Mouse (Mus musculus) midbrain, postnatal 0 days (tissue): ENCODE measurements around the gene Rtn4. TPM values are rescaled to one million over a fixed set of nuclear protein-coding genes. Genes with fewer than 3 reads are reported as not detected.
"Not testable (repeated sequence)": the region's sequence is repeated elsewhere in the genome, so short reads cannot be mapped to it uniquely, and the experiment has no call there.

Source experiments
- ATAC-seq: fragments of 200-750 bp; cut with Nextera tagmentation; 2 replicates; pipeline ENCODE4 v1.8.0; 2017; ENCODE audit warnings: moderate number of reproducible peaks, mild to moderate bottlenecking, moderate TSS enrichment, moderate library complexity; ENCODE audit not compliant: low FRiP score
- DNase-seq: peaks from one replicate; pipeline ENCODE4 v3.0.0-alpha.2; 2015; ENCODE audit warnings: low spot score
- H3K27ac ChIP-seq: fragments of 300-500 bp; sonication (generic); 2 replicates; pipeline ENCODE4 v1.5.1; 2014; ENCODE audit warnings: low read depth, mild to moderate bottlenecking, low read length, mixed read lengths
- H3K27me3 ChIP-seq: fragments of 300-500 bp; sonication (generic); 2 replicates; pipeline ENCODE4 v1.6.1; 2014; ENCODE audit warnings: low read length, control low read depth, mixed read lengths; ENCODE audit not compliant: insufficient read depth
- H3K36me3 ChIP-seq: fragments of 300-500 bp; sonication (generic); 2 replicates; pipeline ENCODE4 v1.6.1; 2014; ENCODE audit warnings: low read length, control low read depth, mixed read lengths; ENCODE audit not compliant: insufficient read depth
- H3K4me1 ChIP-seq: fragments of 300-500 bp; sonication (generic); 2 replicates; pipeline ENCODE4 v1.6.1; 2014; ENCODE audit warnings: mild to moderate bottlenecking, control low read depth, antibody characterized with exemption, low read length, mixed read lengths; ENCODE audit not compliant: insufficient read depth
- H3K4me2 ChIP-seq: fragments of 300-500 bp; sonication (generic); 2 replicates; pipeline ENCODE4 v1.6.1; 2014; ENCODE audit warnings: low read depth, mild to moderate bottlenecking, low read length, mixed read lengths; ENCODE audit not compliant: poor library complexity, severe bottlenecking
- H3K4me3 ChIP-seq: fragments of 300-500 bp; sonication (generic); 2 replicates; pipeline ENCODE4 v1.5.1; 2014; ENCODE audit warnings: low read depth, mild to moderate bottlenecking, low read length, moderate library complexity
- H3K9ac ChIP-seq: fragments of 300-500 bp; sonication (generic); replicated peaks from 2 replicates; pipeline ENCODE4 v1.6.1; 2014; ENCODE audit warnings: mild to moderate bottlenecking, low read length, moderate library complexity, mixed read lengths; ENCODE audit not compliant: poor library complexity, severe bottlenecking
- H3K9me3 ChIP-seq: fragments of 300-500 bp; sonication (generic); 2 replicates; pipeline ENCODE4 v1.6.1; 2016; ENCODE audit warnings: low read length, control low read depth
- CTCF ChIP-seq: IDR thresholded peaks from 2 replicates; pipeline ENCODE4 v1.5.1; 2016; ENCODE audit warnings: antibody characterized with exemption, mild to moderate bottlenecking
- WGBS: fragments of 180-500 bp; shearing (Covaris S2); extraction: QIAGEN DNeasy Blood & Tissue Kit; methylation state at CpG from one replicate; pipeline ENCODE4 v1.1.7; 2014; 5-methylcytosine and 5-hydroxymethylcytosine counted together
- polyA plus RNA-seq: library from polyadenylated mRNA; unstranded; fragments of >200 nt; fragmentation: Nextera tagmentation; extraction: Ambion mirVana; gene quantifications from 2 replicates; pipeline ENCODE4 v1.2.1, GENCODE M21; 2015
- total RNA-seq: library from RNA; depleted of rRNA; stranded (reverse); fragments of >200 nt; gene quantifications from 2 replicates; pipeline ENCODE4 v1.2.3, GENCODE M21; 2014

Rtn4 gene
- total and polyA plus RNA-seq, 2 experiments from 2014 or later = 153 to 322 TPM

GRCm38 (mm10) chr11:29749468-29749829, 56.7 kb downstream of the Rtn4 start:
- H3K4me1 ChIP-seq = no peaks in the 10 kb centered on the region
- H3K36me3 ChIP-seq = peaks cover 34% of the 10 kb centered on the region
- DNase-seq (no peak), ATAC-seq (no peak)
- 100% methylated on average over 1 of the region's 1 CpGs for WGBS
- no peak overlapping the region for H3K4me3 ChIP-seq
- H3K27me3 ChIP-seq = no peaks in the 10 kb centered on the region
- no peak for TF ChIP-seq CTCF
- no peak overlapping the region for H3K4me2 ChIP-seq
- H3K27ac ChIP-seq = no peak overlapping the region
- no peaks in the 10 kb centered on the region for H3K9me3 ChIP-seq
- H3K9ac ChIP-seq = no peak overlapping the region

GRCm38 (mm10) chr11:29751013-29751412, 58.3 kb downstream of the Rtn4 start:
- ATAC-seq = no peak
- no peak for DNase-seq
- Histone ChIP-seq H3K27me3 (no peaks in the 10 kb centered on the region), H3K9ac (no peak overlapping the region), H3K4me2 (no peak overlapping the region), H3K4me3 (no peak overlapping the region), H3K4me1 (no peaks in the 10 kb centered on the region), H3K9me3 (no peaks in the 10 kb centered on the region), H3K27ac (no peak overlapping the region), H3K36me3 (peaks cover 29% of the 10 kb centered on the region)
- no peak for TF ChIP-seq CTCF
- 98% methylated on average over 2 of the region's 2 CpGs for WGBS

GRCm38 (mm10) chr11:29751648-29752611, 59.2 kb downstream of the Rtn4 start:
- ATAC-seq = no peak
- WGBS = 87% methylated on average over 14 of the region's 14 CpGs
- Histone ChIP-seq H3K9ac (no peak overlapping the region), H3K27me3 (no peaks in the 10 kb centered on the region), H3K27ac (no peak overlapping the region), H3K4me3 (no peak overlapping the region), H3K4me2 (no peak overlapping the region), H3K9me3 (no peaks in the 10 kb centered on the region), H3K4me1 (no peaks in the 10 kb centered on the region), H3K36me3 (peaks cover 22% of the 10 kb centered on the region)
- TF ChIP-seq CTCF = no peak
- no peak for DNase-seq

- H3K9me3 ChIP-seq, H3K4me2 ChIP-seq, H3K9ac ChIP-seq, H3K4me3 ChIP-seq, H3K27ac ChIP-seq, H3K36me3 ChIP-seq, DNase-seq, H3K4me1 ChIP-seq, H3K27me3 ChIP-seq, ATAC-seq: not testable (repeated sequence)
- WGBS = 89% methylated on average over 5 of the region's 5 CpGs
Measured at GRCm38 (mm10) chr11:29756007-29756406, 63.3 kb downstream of the Rtn4 start.

GRCm38 (mm10) chr11:29758617-29759016, 65.9 kb downstream of the Rtn4 start:
- no peak for TF ChIP-seq CTCF
- H3K9me3 ChIP-seq = no peaks in the 10 kb centered on the region
- no peak overlapping the region for H3K4me2 ChIP-seq
- no peak overlapping the region for H3K27ac ChIP-seq
- WGBS = 92% methylated on average over 5 of the region's 5 CpGs
- H3K9ac ChIP-seq = no peak overlapping the region
- no peak overlapping the region for H3K4me3 ChIP-seq
- H3K27me3 ChIP-seq = no peaks in the 10 kb centered on the region
- DNase-seq = no peak
- ATAC-seq = no peak; the same call in 1 of the 2 replicates
- no peaks in the 10 kb centered on the region for H3K4me1 ChIP-seq
- peaks cover 6% of the 10 kb centered on the region; the same call in 1 of the 2 replicates for H3K36me3 ChIP-seq

GRCm38 (mm10) chr11:29761387-29761786, 68.6 kb downstream of the Rtn4 start:
- Histone ChIP-seq H3K9me3 (no peaks in the 10 kb centered on the region), H3K36me3 (peaks cover 9% of the 10 kb centered on the region; the same call in 1 of the 2 replicates), H3K27ac (no peak overlapping the region), H3K27me3 (no peaks in the 10 kb centered on the region), H3K4me2 (no peak overlapping the region), H3K4me1 (no peaks in the 10 kb centered on the region), H3K4me3 (no peak overlapping the region), H3K9ac (no peak overlapping the region)
- ATAC-seq (no peak), DNase-seq (no peak)
- 94% methylated on average over 9 of the region's 9 CpGs for WGBS
- TF ChIP-seq CTCF = no peak
